Mouse (Mus musculus): ENCODE data around the gene Syne2.

DNA sequence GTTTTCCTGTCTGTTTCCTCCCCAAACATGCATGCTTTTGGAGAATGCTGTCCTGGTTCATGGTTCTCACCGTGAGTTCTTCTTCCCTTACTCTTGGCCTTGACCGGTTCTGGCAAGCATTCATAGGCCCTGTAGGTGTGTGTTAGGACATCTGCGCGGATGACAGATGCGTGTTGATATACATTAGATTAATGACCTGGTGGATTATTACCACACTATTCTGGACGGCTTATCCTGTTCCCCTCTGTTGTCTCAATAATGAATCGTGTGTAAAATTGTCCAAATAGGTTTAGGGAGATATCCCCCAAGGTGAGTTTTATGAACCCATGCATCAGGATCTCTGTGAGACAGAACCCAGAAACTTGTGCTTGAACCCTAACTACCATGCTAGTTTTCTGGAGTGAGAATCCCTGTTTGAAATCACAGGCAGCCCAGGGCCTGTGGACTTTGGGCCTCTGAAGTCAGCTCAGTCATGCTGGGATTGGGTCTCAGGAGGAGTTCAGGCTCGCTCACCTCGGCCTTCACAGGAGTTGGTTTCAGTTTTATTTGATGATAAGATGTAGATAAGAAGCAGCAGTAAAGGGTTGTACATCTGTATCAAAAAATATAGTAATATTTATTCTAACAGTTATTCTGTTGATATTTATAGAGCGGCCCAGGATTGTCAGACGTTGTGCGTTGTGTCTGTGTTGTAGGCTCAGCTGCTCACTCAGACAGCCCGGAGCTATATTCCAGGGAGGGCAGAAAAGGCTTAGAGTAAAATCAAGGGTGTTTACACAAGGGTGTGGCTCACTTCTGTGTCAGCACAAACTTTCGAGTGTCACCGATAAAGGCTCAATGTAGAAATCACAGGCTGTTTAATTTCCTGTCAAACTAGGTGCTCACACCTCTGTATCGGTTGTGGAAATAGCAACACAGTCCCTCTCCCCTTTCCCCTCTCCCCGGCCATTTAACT, 48.8 kb downstream of the Syne2 start:
- TF ChIP-seq CTCF (IDR thresholded peaks at IDR 0.05; ENCODE audit: low read depth): no peak
- TF ChIP-seq EP300 (optimal IDR thresholded peaks at IDR 0.05): no peak
